Mouse (Mus musculus): ENCODE results near the gene Slc22a20. TPM values are rescaled to one million over a fixed set of nuclear protein-coding genes. Genes with fewer than 3 reads are reported as not detected.

The Slc22a20 gene
- total RNA-seq, 1 experiment from 2014 or later = not detected

GRCm38 (mm10) chr19:5951631-5952030 lies 34.3 kb downstream of the Slc22a20 start:
- no peak for DNase-seq

- DNase-seq = no peak
Measured at GRCm38 (mm10) chr19:5950218-5950617, 35.7 kb downstream of the Slc22a20 start.

- DNase-seq = no peak
Measured at GRCm38 (mm10) chr19:5945891-5946290, 40.1 kb downstream of the Slc22a20 start.

GRCm38 (mm10) chr19:5945027-5945426 lies 40.9 kb downstream of the Slc22a20 start:
- no peak for DNase-seq

- DNase-seq = no peak
Measured at GRCm38 (mm10) chr19:5944145-5944544, 41.8 kb downstream of the Slc22a20 start.

- DNase-seq = no peak
Measured at GRCm38 (mm10) chr19:5943404-5943803, 42.5 kb downstream of the Slc22a20 start.

- DNase-seq = no peak
Measured at GRCm38 (mm10) chr19:5942581-5942980, 43.4 kb downstream of the Slc22a20 start.

GRCm38 (mm10) chr19:5940656-5941055 lies 45.3 kb downstream of the Slc22a20 start:
- DNase-seq = peak; percentile 62

- DNase-seq = peak; percentile 78
Measured at GRCm38 (mm10) chr19:5940173-5940572, 45.8 kb downstream of the Slc22a20 start.

GRCm38 (mm10) chr19:5939715-5940114 lies 46.2 kb downstream of the Slc22a20 start:
- DNase-seq = no peak

- DNase-seq = no peak
Measured at GRCm38 (mm10) chr19:5938516-5938915, 47.4 kb downstream of the Slc22a20 start.

GRCm38 (mm10) chr19:5937836-5938406 lies 48.0 kb downstream of the Slc22a20 start:
- DNase-seq = no peak

- no peak for DNase-seq
Measured at GRCm38 (mm10) chr19:5937095-5937835, 48.7 kb downstream of the Slc22a20 start.

- DNase-seq = no peak
Measured at GRCm38 (mm10) chr19:5935691-5936090, 50.3 kb downstream of the Slc22a20 start.

GRCm38 (mm10) chr19:5935266-5935665 lies 50.7 kb downstream of the Slc22a20 start:
- DNase-seq = peak; percentile 60

- DNase-seq = peak; percentile 69
Measured at GRCm38 (mm10) chr19:5929634-5930596, 56.0 kb downstream of the Slc22a20 start.

- DNase-seq = no peak
Measured at GRCm38 (mm10) chr19:5928546-5928945, 57.4 kb downstream of the Slc22a20 start.

- no peak for DNase-seq
Measured at GRCm38 (mm10) chr19:5928104-5928503, 57.8 kb downstream of the Slc22a20 start.

GRCm38 (mm10) chr19:5927532-5927931 lies 58.4 kb downstream of the Slc22a20 start:
- no peak for DNase-seq

- DNase-seq = no peak
Measured at GRCm38 (mm10) chr19:5927026-5927425, 58.9 kb downstream of the Slc22a20 start.

- no peak for DNase-seq
Measured at GRCm38 (mm10) chr19:5925311-5925855, 60.6 kb downstream of the Slc22a20 start.

- DNase-seq = peak; percentile 98
Measured at GRCm38 (mm10) chr19:5924713-5925093, 61.2 kb downstream of the Slc22a20 start, which contains the start of gene Cdc42ep2. Cdc42ep2 (minus strand) TSS chr19:5924816.
